Mouse (Mus musculus) forebrain, embryonic 11.5 days (tissue): Measurements from ENCODE around the gene Txn2. TPM values are rescaled to one million over a fixed set of nuclear protein-coding genes. Genes with fewer than 3 reads are reported as not detected.

Source experiments
- polyA plus RNA-seq: library from polyadenylated mRNA; unstranded; fragments of >200 nt; fragmentation: Nextera tagmentation; extraction: Ambion mirVana; gene quantifications from 2 replicates; pipeline ENCODE4 v1.2.1, GENCODE M21; 2014

Txn2 gene
- polyA plus RNA-seq, 1 experiment from 2014 or later: 232 TPM

Other genes with a start within 250 kb of the Txn2 start
- gene Apol7e, start 230.1 kb downstream of the Txn2 start, polyA plus RNA-seq: not detected in 2 replicates
- not detected in 2 replicates for gene Apol9b, start 200.0 kb downstream of the Txn2 start, polyA plus RNA-seq
- gene Apol8, start 172.0 kb downstream of the Txn2 start, polyA plus RNA-seq: 0.16 and 0.21 TPM in 2 replicates
- 32.0 and 37.4 TPM in 2 replicates for gene Myh9, start 86.8 kb downstream of the Txn2 start, polyA plus RNA-seq
- 9.1 TPM in 2 replicates for gene Foxred2, start 27.7 kb upstream of the Txn2 start, polyA plus RNA-seq
- gene Eif3d, start 41.8 kb upstream of the Txn2 start, polyA plus RNA-seq: 243 and 275 TPM in 2 replicates
- 0.56 and 0.75 TPM in 2 replicates for gene Cacng2, start 191.0 kb upstream of the Txn2 start, polyA plus RNA-seq
- 142 and 145 TPM in 2 replicates for gene Ift27, start 245.1 kb upstream of the Txn2 start, polyA plus RNA-seq